Mouse (Mus musculus) cerebellum, adult 2 months (tissue): Measurements from ENCODE around the gene Rhog.

Experiments used
- CTCF ChIP-seq: fragments of 200-500 bp; IDR thresholded peaks from 2 replicates; pipeline ENCODE4 v1.5.1; 2011; ENCODE audit warnings: low read depth, mild to moderate bottlenecking, control low read depth, low read length, moderate library complexity, borderline replicate concordance; ENCODE audit not compliant: insufficient read depth
- POLR2A ChIP-seq: fragments of 200-500 bp; IDR thresholded peaks from 2 replicates; pipeline ENCODE4 v1.6.1; 2011; ENCODE audit warnings: low read length, control low read depth, borderline replicate concordance; ENCODE audit not compliant: insufficient read depth

GRCm38 (mm10) chr7:102263020-102263419 lies 7.2 kb upstream of the Rhog start:
- no peak for TF ChIP-seq POLR2A
- TF ChIP-seq CTCF = no peak
